Mouse (Mus musculus) inflammation-experienced regulatory T-cells, adult 6 months (primary cell): ENCODE data around the gene Cd180. TPM values are rescaled to one million over a fixed set of nuclear protein-coding genes. Genes with fewer than 3 reads are reported as not detected.

Source experiments
- ATAC-seq: one replicate; pipeline ENCODE4 v1.8.0; 2017
- polyA plus RNA-seq, 3 experiments: library from polyadenylated mRNA; unstranded; fragments of 100-300 nt; shearing (Covaris generic); gene quantifications; one replicate each; pipeline ENCODE4 v1.2.1; 2017

Cd180 gene
- polyA plus RNA-seq, 3 experiments from 2014 or later = 0.21 to 0.99 TPM; not detected in 1

DNA sequence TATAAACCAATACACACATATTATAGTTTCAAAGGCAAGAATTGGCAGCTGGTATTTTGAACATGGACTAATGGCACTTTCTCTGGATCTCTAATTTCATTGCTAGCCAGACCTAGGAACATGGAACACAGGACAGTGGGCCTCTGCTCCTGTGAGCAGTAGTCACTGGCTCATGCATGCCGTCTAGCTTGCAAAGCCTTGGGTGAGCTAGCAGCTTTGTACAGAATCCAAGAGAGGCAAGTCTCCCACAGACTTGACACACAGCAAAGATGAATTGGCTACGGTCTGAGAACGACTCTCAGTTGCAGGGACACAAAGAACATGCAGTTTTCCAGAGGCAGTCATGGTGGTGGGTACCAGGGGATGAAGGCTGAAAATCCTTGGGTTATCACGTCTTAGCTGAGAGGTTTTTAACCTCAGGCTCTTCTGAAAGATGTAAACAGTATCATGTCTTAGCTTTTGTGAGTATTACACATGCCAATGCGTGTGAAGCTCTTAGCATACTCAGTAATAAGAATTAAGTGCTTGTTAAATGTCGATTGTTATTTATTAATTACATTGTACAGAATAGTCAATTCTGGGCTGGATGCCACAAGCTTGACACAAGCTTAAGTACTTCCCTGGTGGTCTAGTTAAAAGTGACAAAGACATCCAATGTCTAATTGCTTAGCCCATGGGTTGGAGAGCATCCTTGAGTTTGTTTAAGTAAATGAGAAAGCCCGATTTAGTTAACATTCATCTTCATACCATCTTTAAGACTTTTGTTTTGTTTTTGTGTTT, 90.4 kb downstream of the Cd180 start:
- ATAC-seq = no peak

DNA sequence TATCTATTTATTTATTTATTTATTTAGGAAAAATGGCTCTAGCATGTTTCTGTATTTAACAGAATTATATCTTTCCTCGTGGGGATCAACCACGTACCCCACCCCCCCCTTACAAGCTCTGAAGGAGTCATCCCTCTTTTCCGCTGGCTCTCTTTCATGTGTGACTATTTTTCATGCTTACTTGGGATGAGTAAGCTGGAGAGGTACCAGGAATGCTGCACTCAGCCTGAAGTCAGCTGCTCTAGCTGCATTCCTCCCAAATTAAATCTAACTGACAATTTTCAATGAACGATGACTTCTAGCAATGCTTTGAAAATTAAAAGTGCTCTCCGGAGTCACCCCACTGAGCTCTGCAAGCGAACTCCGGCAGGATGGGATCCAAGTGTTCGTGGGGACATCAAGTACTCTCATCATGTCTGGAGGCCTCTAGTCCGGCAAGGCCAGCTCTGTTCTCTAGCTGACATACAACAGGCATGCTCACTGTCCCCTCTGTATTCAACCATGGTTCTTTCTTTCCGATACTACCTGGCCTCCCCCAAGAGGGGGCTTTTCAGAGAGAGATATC, 93.4 kb downstream of the Cd180 start:
- no peak for ATAC-seq
